Mouse (Mus musculus) CH12.LX (cell line): Measurements from ENCODE around the gene Selenof.

Experiments used
- E2F4 ChIP-seq: IDR thresholded peaks from 2 replicates; pipeline ENCODE4 v1.6.1; 2011; ENCODE audit warnings: low read depth, low read length, improper control_type of control experiment; ENCODE audit not compliant: insufficient replicate concordance
- POLR2A ChIP-seq: IDR thresholded peaks from 2 replicates; pipeline ENCODE4 v1.6.1; 2011; ENCODE audit warnings: low read depth, mild to moderate bottlenecking, improper control_type of control experiment, low read length

- TF ChIP-seq POLR2A: no peak
- no peak for TF ChIP-seq E2F4
Measured at GRCm38 (mm10) chr3:144577366-144578340, 7.5 kb downstream of the Selenof start.
